Mouse (Mus musculus) liver, embryonic 16.5 days (tissue): ENCODE measurements around the gene Snrnp70. TPM values are rescaled to one million over a fixed set of nuclear protein-coding genes. Genes with fewer than 3 reads are reported as not detected.
A peak's percentile ranks its signal among the peaks of the same experiment; 100 is the strongest.

Source experiments
- ATAC-seq: fragments of 200-750 bp; cut with Nextera tagmentation; 2 replicates; pipeline ENCODE4 v1.8.0; 2017; ENCODE audit warnings: low read depth, mild to moderate bottlenecking, moderate number of reproducible peaks, moderate library complexity
- H3K27ac ChIP-seq: fragments of 300-500 bp; sonication (generic); 2 replicates; pipeline ENCODE4 v1.5.1; 2014; ENCODE audit warnings: mild to moderate bottlenecking, low read length
- H3K27me3 ChIP-seq: fragments of 300-500 bp; sonication (generic); 2 replicates; pipeline ENCODE4 v1.6.1; 2014; ENCODE audit warnings: low read depth, low read length, mixed read lengths; ENCODE audit not compliant: control insufficient read depth, insufficient read depth
- H3K36me3 ChIP-seq: fragments of 300-500 bp; sonication (generic); 2 replicates; pipeline ENCODE4 v1.6.1; 2014; ENCODE audit warnings: mild to moderate bottlenecking; ENCODE audit not compliant: control insufficient read depth, insufficient read depth
- H3K4me1 ChIP-seq: fragments of 300-500 bp; sonication (generic); 2 replicates; pipeline ENCODE4 v1.6.1; 2014; ENCODE audit warnings: low read depth, low read length, mixed read lengths; ENCODE audit not compliant: control insufficient read depth
- H3K4me2 ChIP-seq: fragments of 300-500 bp; sonication (generic); 2 replicates; pipeline ENCODE4 v1.6.1; 2014; ENCODE audit warnings: low read depth, low read length, mixed read lengths
- H3K4me3 ChIP-seq: fragments of 300-500 bp; sonication (generic); 2 replicates; pipeline ENCODE4 v1.5.1; 2014; ENCODE audit warnings: low read depth, mild to moderate bottlenecking, low read length
- H3K9ac ChIP-seq: fragments of 300-500 bp; sonication (generic); 2 replicates; pipeline ENCODE4 v1.6.1; 2014; ENCODE audit warnings: low read depth, low read length
- H3K9me3 ChIP-seq: fragments of 300-500 bp; sonication (generic); replicated peaks from 2 replicates; pipeline ENCODE4 v1.6.1; 2016; ENCODE audit warnings: low read length; ENCODE audit not compliant: control insufficient read depth
- WGBS: fragments of 180-500 bp; shearing (Covaris S2); extraction: QIAGEN DNeasy Blood & Tissue Kit; methylation state at CpG from one replicate; pipeline ENCODE4 v1.1.7; 2014; ENCODE audit not compliant: insufficient replicate concordance; 5-methylcytosine and 5-hydroxymethylcytosine counted together
- polyA plus RNA-seq: library from polyadenylated mRNA; unstranded; fragments of >200 nt; fragmentation: Nextera tagmentation; extraction: Ambion mirVana; gene quantifications from 2 replicates; pipeline ENCODE4 v1.2.1, GENCODE M21; 2015

Gene Snrnp70
- polyA plus RNA-seq, result 64.2 and 70.1 TPM in 2 replicates

DNA sequence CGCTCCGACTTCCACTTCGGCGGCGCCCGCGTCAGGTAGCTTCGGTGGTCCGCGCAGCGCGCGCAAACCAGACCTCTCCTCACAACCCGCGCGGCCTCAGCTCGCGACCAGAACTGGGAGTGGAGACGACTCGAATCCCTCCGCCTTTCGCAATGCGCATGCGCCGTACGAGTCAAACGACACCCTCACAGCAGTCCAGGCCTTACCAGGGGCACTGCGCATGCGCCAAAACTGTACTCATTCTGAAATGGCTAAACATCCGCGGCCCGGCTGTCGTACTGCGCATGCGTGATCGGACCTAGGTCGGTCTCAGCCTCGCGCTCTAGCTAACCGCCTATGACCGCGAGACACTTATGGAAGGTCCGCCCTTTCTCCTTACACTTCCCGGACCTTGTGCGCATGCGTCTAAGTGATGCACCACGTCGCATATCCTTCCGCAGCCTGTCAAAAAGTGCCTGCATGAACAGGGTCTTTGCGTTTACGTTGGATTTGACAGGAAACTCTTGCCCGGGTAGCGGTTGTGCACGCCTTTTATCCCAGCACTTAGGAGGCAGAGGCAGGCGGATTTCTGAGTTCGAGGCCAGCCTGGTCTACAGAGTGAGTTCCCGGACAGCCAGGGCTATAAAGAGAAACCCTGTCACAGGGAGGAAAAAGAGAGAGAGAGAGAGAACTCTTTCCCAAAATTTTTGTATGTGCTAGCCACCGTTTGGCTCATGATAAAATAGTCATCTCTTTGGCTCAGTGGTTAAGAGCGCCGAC lies at the start of gene Snrnp70:
TSS of gene Snrnp70 (minus strand) at position 165 of the 759 bp plus-strand sequence.
- H3K4me2 ChIP-seq, result peak within 1 kb of the TSS; percentile 86
- H3K27ac ChIP-seq, result peak within 1 kb of the TSS; percentile 94
- peaks cover 18% of the 10 kb centered on the region for H3K4me1 ChIP-seq
- peaks cover 22% of the 10 kb centered on the region for H3K36me3 ChIP-seq
- H3K9me3 ChIP-seq, result no peaks in the 10 kb centered on the region
- peak within 1 kb of the TSS; percentile 94 for H3K9ac ChIP-seq
- peak; percentile 96 for ATAC-seq
- no peaks in the 10 kb centered on the region for H3K27me3 ChIP-seq
- peak within 1 kb of the TSS; percentile 86 for H3K4me3 ChIP-seq
- under 1% methylated on average over 60 of the region's 60 CpGs for WGBS

DNA sequence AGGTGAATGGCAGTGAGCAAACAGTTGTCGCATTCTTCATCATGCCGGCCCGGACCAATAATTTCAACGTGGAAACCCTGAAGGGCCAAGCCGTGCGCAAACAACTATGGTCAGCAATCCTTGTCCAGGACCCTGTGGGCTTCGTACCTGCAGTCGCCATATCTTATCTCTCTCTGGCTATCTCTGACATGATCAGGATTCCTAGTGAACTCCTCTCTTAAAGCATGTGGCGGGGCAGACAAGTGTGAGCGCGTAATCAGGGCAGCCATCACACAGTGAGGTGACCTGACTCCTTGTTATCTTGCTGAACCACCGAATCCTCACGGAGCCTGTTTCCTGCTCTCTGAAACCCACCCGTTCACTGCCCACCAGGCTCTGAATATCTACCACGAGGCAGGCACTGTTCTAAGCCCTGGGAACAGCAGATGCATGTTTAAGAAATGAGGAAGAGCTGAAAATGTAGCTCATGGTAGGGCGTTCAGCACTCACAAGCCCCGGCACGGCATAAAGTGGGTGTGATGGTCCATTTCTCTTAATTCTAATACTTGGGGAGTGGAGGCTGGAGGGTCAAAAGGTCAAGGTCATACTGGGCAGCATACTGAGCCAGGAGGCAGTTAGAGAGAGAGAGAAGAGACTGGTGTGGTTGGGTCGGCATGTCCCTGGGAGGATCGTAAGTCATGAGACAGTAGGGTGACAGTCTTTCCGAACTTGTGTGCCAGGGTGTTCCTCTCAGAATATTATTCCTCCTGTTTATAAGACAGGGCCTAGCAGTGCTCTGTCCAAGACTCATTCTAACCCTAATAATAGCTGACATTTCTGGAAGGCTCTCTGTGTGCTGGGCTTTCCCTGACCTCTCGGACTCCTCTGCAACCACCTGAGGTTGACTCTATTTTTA lies 48.2 kb upstream of the Snrnp70 start:
- no peak overlapping the region for H3K4me3 ChIP-seq
- no peak overlapping the region for H3K9ac ChIP-seq
- peaks cover 2% of the 10 kb centered on the region; the same call in 1 of the 2 replicates for H3K36me3 ChIP-seq
- H3K9me3 ChIP-seq, result no peaks in the 10 kb centered on the region
- no peak overlapping the region for H3K4me2 ChIP-seq
- no peak overlapping the region for H3K27ac ChIP-seq
- H3K27me3 ChIP-seq, result no peaks in the 10 kb centered on the region
- H3K4me1 ChIP-seq, result peaks cover 5% of the 10 kb centered on the region
- ATAC-seq, result no peak
- WGBS, result 56% methylated on average over 22 of the region's 22 CpGs

DNA sequence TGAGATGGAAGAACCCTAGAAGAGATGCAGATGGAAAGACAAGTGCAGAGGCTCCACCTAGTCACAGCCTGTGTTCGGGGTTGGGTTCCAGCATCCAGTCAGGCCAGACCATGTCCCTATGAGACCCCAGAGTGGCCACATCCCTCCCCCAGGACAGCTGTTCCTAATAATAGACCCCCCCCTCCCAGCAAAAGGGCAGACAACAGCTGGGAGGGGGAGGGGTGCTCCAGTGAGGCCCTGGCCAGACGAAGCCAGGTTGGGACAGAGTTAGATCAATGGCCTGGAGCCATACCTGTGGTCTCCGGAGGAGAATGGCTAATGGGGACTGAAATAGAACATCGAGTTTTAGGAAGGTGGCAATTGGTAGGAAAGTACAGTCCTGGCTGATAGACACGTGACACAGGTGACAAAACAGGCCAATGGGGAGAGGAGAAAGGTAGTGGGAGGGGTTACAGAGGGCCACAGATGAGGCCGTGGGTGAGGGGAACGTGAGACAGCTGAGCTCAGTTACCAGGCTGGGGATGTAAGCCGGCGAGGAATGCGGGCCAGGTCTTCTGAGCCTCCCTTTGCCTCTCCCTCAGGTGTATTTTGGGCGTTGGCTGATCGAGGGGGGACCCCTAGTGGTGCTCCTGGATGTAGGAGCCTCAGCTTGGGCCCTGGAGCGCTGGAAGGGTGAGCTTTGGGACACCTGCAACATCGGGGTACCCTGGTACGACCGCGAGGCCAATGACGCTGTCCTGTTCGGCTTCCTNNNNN lies 42.2 kb upstream of the Snrnp70 start, which contains the start of gene Ruvbl2:
TSS of gene Ruvbl2 (minus strand) at position 576 of the 756 bp plus-strand sequence.
- no peak within 1 kb of the TSS for H3K27ac ChIP-seq
- H3K36me3 ChIP-seq, result peaks cover 2% of the 10 kb centered on the region; the same call in 1 of the 2 replicates
- H3K27me3 ChIP-seq, result no peaks in the 10 kb centered on the region
- no peak within 1 kb of the TSS for H3K4me3 ChIP-seq
- H3K4me1 ChIP-seq, result peaks cover 27% of the 10 kb centered on the region
- 41% methylated on average over 19 of the region's 19 CpGs for WGBS
- no peak within 1 kb of the TSS for H3K9ac ChIP-seq
- H3K4me2 ChIP-seq, result no peak within 1 kb of the TSS; the same call in 1 of the 2 replicates
- no peak for ATAC-seq
- no peaks in the 10 kb centered on the region for H3K9me3 ChIP-seq

DNA sequence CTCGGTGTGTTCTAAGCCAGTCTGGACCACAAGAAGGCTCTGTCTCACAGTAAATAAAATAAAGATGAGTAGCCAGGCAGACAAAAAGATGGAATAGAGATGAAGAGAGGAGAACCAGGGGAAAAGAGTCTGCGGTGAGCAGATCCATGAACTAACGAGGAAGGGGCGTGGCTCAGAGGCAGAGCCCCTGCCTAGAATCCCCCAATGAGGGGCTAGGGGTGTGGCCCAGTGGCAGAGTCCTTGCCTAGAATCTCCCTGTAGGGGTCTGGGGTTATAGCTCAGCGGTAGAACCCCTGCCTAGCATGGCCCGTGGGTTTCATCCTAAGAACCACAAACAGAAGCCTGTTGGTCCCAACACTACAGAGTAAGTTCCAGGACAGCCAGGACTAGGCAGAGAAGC lies 41.5 kb upstream of the Snrnp70 start:
- Histone ChIP-seq H3K9me3 (no peaks in the 10 kb centered on the region), H3K4me1 (peaks cover 28% of the 10 kb centered on the region)

GRCm38 (mm10) chr7:45436444-45436843 lies 40.9 kb upstream of the Snrnp70 start:
- no peak for ATAC-seq
- WGBS, result 74% methylated on average over 5 of the region's 5 CpGs
- H3K36me3 ChIP-seq, result peaks cover 2% of the 10 kb centered on the region; the same call in 1 of the 2 replicates
- no peak overlapping the region for H3K4me2 ChIP-seq
- no peaks in the 10 kb centered on the region for H3K27me3 ChIP-seq
- no peak overlapping the region for H3K4me3 ChIP-seq
- H3K27ac ChIP-seq, result no peak overlapping the region
- H3K4me1 ChIP-seq, result peaks cover 28% of the 10 kb centered on the region
- H3K9ac ChIP-seq, result no peak overlapping the region
- H3K9me3 ChIP-seq, result no peaks in the 10 kb centered on the region

More for the DNA sequence above, 41.5 kb upstream of the Snrnp70 start:
- Histone ChIP-seq H3K4me2 (no peak overlapping the region), H3K27me3 (no peaks in the 10 kb centered on the region), H3K9ac (no peak overlapping the region), H3K27ac (no peak overlapping the region), H3K36me3 (peaks cover 2% of the 10 kb centered on the region; the same call in 1 of the 2 replicates), H3K4me3 (no peak overlapping the region)
- ATAC-seq, result no peak
- WGBS, result 49% methylated on average over 6 of the region's 6 CpGs

- peaks cover 2% of the 10 kb centered on the region; the same call in 1 of the 2 replicates for H3K36me3 ChIP-seq
- no peaks in the 10 kb centered on the region for H3K27me3 ChIP-seq
- peak overlapping the region; percentile 72 for H3K9ac ChIP-seq
- no peak for ATAC-seq
- H3K4me3 ChIP-seq, result peak overlapping the region; percentile 66
- H3K9me3 ChIP-seq, result no peaks in the 10 kb centered on the region
- WGBS, result 4% methylated on average over 16 of the region's 16 CpGs
- H3K4me1 ChIP-seq, result peaks cover 28% of the 10 kb centered on the region
- peak overlapping the region; percentile 71 for H3K27ac ChIP-seq
- H3K4me2 ChIP-seq, result peak overlapping the region; percentile 82
These were observed 39.5 kb upstream of the Snrnp70 start for GRCm38 (mm10) chr7:45435038-45435437.

DNA sequence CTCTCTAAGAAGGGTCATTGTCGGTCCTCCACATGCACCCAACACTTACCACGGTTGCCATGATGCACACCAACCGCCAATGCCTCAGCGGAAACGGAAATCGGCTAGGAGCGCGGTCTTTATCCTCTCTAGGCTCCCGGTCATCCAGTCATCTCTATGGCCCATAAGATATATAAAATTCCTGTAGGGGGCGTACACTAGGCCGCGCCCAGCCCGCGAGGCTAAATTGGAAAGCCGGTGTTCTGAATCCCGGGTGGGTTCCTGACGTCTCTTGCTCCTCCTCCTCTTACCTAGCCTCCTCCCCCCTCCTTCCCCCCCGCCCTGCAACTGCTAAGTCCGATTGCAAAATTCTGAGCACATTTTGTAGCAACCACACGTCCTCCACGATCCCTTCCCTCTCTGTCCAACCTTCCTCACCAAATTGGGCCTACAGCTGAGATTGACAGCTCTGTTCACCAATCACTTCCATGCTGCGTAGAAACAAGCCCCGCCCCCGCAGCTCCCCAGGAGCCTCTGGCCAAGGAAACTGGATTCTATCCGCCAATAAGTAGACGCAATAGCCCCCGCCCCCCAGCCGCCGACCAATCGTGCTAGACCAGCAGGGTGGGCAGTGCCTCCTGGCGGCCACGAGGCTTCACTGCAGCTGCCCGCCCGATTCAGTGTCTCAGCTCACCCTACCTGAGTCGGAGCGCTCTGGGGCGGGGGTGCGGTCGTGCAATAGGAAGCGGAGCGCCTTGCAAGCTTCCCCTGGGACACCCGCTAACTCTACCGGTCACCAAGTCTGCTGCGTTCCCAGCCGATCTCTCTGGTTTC lies 38.9 kb upstream of the Snrnp70 start, which contains the start of gene Gys1:
TSS of gene Gys1 (plus strand) at position 642 of the 813 bp plus-strand sequence.
- Histone ChIP-seq H3K27ac (peak within 1 kb of the TSS; percentile 86), H3K4me3 (peak within 1 kb of the TSS; percentile 83), H3K9ac (peak within 1 kb of the TSS; percentile 81), H3K4me2 (peak within 1 kb of the TSS; percentile 86), H3K27me3 (no peaks in the 10 kb centered on the region), H3K9me3 (no peaks in the 10 kb centered on the region), H3K36me3 (no peaks in the 10 kb centered on the region; the same call in 1 of the 2 replicates), H3K4me1 (peaks cover 28% of the 10 kb centered on the region)
- peak; percentile 96 for ATAC-seq
- WGBS, result under 1% methylated on average over 45 of the region's 45 CpGs

DNA sequence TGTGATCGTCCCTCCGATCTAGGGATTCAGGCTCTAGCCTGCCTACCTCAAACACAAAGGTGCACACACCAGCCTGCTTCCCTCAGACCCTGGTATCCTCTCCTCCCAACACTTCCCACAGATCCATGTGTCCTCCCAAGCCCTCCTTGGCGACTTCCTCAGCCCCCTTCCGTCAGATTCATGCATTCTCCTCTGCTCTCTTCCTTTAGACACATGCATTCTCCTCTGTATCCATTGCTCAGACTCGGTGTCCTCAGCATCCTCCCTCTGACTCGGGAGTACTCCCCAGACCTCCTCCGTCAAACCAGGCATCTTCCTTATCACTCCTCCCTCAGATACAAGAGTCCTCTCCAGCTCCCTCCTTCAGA lies 38.3 kb upstream of the Snrnp70 start:
- H3K36me3 ChIP-seq, result peaks cover 3% of the 10 kb centered on the region

More for the DNA sequence above, 38.3 kb upstream of the Snrnp70 start:
- Histone ChIP-seq H3K4me2 (peak overlapping the region; percentile 86), H3K4me1 (peaks cover 28% of the 10 kb centered on the region), H3K27me3 (no peaks in the 10 kb centered on the region), H3K9ac (peak overlapping the region; percentile 81), H3K27ac (peak overlapping the region; percentile 86), H3K9me3 (no peaks in the 10 kb centered on the region), H3K4me3 (peak overlapping the region; percentile 83)
- no peak for ATAC-seq
- WGBS, result 1% methylated on average over 7 of the region's 7 CpGs
